Mouse (Mus musculus) heart, embryonic 14.5 days (tissue): ENCODE results near the gene Znrf2. TPM values are rescaled to one million over a fixed set of nuclear protein-coding genes. Genes with fewer than 3 reads are reported as not detected.

ENCODE experiments used
- ATAC-seq: fragments of 200-750 bp; cut with Nextera tagmentation; 2 replicates; pipeline ENCODE4 v1.8.0; 2017; ENCODE audit warnings: low read depth, moderate TSS enrichment; ENCODE audit not compliant: insufficient number of reproducible peaks, insufficient read depth, low FRiP score
- H3K27ac ChIP-seq, 2 experiments: fragments of 200-500 bp in 1 of 2; fragments of 300-500 bp in 1 of 2; sonication (generic) in 1 of 2; replicated peaks in 1 of 2; 2 replicates each; pipeline ENCODE4 v1.5.1; 2012 to 2014; ENCODE audit warnings: low read depth in 2 of 2, low read length in 2 of 2, control low read depth in 1 of 2, mild to moderate bottlenecking in 1 of 2, mixed read lengths in 1 of 2; ENCODE audit not compliant: control insufficient read depth in 1 of 2, insufficient read depth in 1 of 2
- H3K27me3 ChIP-seq: fragments of 300-500 bp; sonication (generic); 2 replicates; pipeline ENCODE4 v1.6.1; 2014; ENCODE audit warnings: mild to moderate bottlenecking, low read length, control low read depth; ENCODE audit not compliant: control insufficient read depth, insufficient read depth
- H3K36me3 ChIP-seq: fragments of 300-500 bp; sonication (generic); 2 replicates; pipeline ENCODE4 v1.6.1; 2014; ENCODE audit warnings: mild to moderate bottlenecking, control low read depth, low read length, mixed read lengths; ENCODE audit not compliant: control insufficient read depth, insufficient read depth
- H3K4me1 ChIP-seq, 2 experiments: fragments of 200-500 bp in 1 of 2; fragments of 300-500 bp in 1 of 2; sonication (generic) in 1 of 2; 2 replicates each; pipeline ENCODE4 v1.6.1; 2012 to 2014; ENCODE audit warnings: low read length in 2 of 2, control low read depth in 1 of 2, mixed read lengths in 1 of 2; ENCODE audit not compliant: control insufficient read depth in 2 of 2, insufficient read depth in 2 of 2
- H3K4me2 ChIP-seq: fragments of 300-500 bp; sonication (generic); 2 replicates; pipeline ENCODE4 v1.6.1; 2014; ENCODE audit warnings: mild to moderate bottlenecking, low read length
- H3K4me3 ChIP-seq, 2 experiments: fragments of 200-500 bp in 1 of 2; fragments of 300-500 bp in 1 of 2; sonication (generic) in 1 of 2; 2 replicates each; pipeline ENCODE4 v1.5.1; 2012 to 2014; ENCODE audit warnings: low read length in 2 of 2, mild to moderate bottlenecking in 2 of 2, control low read depth in 1 of 2, low read depth in 1 of 2, moderate library complexity in 1 of 2; ENCODE audit not compliant: control insufficient read depth in 1 of 2, insufficient read depth in 1 of 2
- H3K9ac ChIP-seq: fragments of 300-500 bp; sonication (generic); 2 replicates; pipeline ENCODE4 v1.6.1; 2014; ENCODE audit warnings: mild to moderate bottlenecking, low read length
- H3K9me3 ChIP-seq: fragments of 300-500 bp; sonication (generic); 2 replicates; pipeline ENCODE4 v1.6.1; 2016; ENCODE audit warnings: low read length, control low read depth; ENCODE audit not compliant: control insufficient read depth
- WGBS: fragments of 180-500 bp; shearing (Covaris S2); extraction: QIAGEN DNeasy Blood & Tissue Kit; methylation state at CpG from one replicate; pipeline ENCODE4 v1.1.7; 2014; 5-methylcytosine and 5-hydroxymethylcytosine counted together
- polyA plus RNA-seq: library from polyadenylated mRNA; unstranded; fragments of >200 nt; fragmentation: Nextera tagmentation; extraction: Ambion mirVana; gene quantifications from 2 replicates; pipeline ENCODE4 v1.2.1, GENCODE M21; 2014

Gene Znrf2
- polyA plus RNA-seq, 1 experiment from 2014 or later = 3.8 TPM

DNA sequence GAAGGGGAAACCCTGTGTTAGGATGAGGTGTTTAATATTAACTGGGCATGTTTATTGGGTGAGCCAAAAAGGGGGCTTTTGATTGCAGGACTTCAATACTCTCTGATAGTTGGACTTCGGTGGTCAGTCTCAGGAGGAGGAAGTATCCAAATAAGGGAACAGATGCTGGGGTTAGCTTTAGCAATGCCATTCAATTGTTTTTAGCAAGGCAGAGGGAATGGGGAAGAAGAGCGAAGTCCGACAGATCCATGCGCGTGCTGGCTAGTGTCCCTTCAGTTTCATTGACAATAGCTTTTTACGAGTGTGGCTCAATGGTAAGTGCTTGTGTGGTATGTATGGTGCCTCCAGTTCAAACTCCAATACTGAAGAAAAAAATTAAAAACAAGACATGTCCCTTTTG is 124.4 kb downstream of the Znrf2 start:
- no peak for ATAC-seq
- Histone ChIP-seq H3K4me1 (peaks cover 5 to 6% of the 10 kb centered on the region in 2 experiments; a peak in 2 of 4 replicates), H3K4me3 (no peak overlapping the region), H3K27ac (no peak overlapping the region), H3K36me3 (peaks cover 3% of the 10 kb centered on the region; the same call in 1 of the 2 replicates), H3K4me2 (no peak overlapping the region), H3K9me3 (no peaks in the 10 kb centered on the region), H3K27me3 (peaks cover 23% of the 10 kb centered on the region), H3K9ac (no peak overlapping the region)
- WGBS = 80% methylated on average over 6 of the region's 6 CpGs

Other genes with a start within 250 kb of the Znrf2 start
- 8.2 and 8.9 TPM in 2 replicates for gene Plekha8, start 221.8 kb upstream of the Znrf2 start, polyA plus RNA-seq
- 23.5 and 26.9 TPM in 2 replicates for gene Fkbp14, start 219.6 kb upstream of the Znrf2 start, polyA plus RNA-seq
- gene Mturn, start 135.3 kb upstream of the Znrf2 start, polyA plus RNA-seq = 6.5 and 8.6 TPM in 2 replicates
- gene Nod1, start 155.7 kb downstream of the Znrf2 start, polyA plus RNA-seq = 4.6 and 4.9 TPM in 2 replicates
- 6.6 and 6.8 TPM in 2 replicates for gene Ggct, start 176.0 kb downstream of the Znrf2 start, polyA plus RNA-seq
- 149 and 164 TPM in 2 replicates for gene Gars, start 221.1 kb downstream of the Znrf2 start, polyA plus RNA-seq